Mouse (Mus musculus) inflammation-experienced regulatory T-cells, adult 6 months (primary cell): ENCODE measurements around the gene Tmem130. TPM values are rescaled to one million over a fixed set of nuclear protein-coding genes. Genes with fewer than 3 reads are reported as not detected.

Source experiments
- ATAC-seq: one replicate; pipeline ENCODE4 v1.8.0; 2017
- polyA plus RNA-seq, 3 experiments: library from polyadenylated mRNA; unstranded; fragments of 100-300 nt; shearing (Covaris generic); gene quantifications; one replicate each; pipeline ENCODE4 v1.2.1; 2017

Tmem130 gene
- polyA plus RNA-seq, 3 experiments from 2014 or later, result not detected

- no peak for ATAC-seq
These were observed 32.4 kb downstream of the Tmem130 start for GRCm38 (mm10) chr5:144729216-144729615.

GRCm38 (mm10) chr5:144728237-144728636, 33.4 kb downstream of the Tmem130 start:
- no peak for ATAC-seq

- ATAC-seq, result no peak
These were observed 34.5 kb downstream of the Tmem130 start for GRCm38 (mm10) chr5:144727119-144727518.

- no peak for ATAC-seq
These were observed 36.1 kb downstream of the Tmem130 start for GRCm38 (mm10) chr5:144725554-144725953.

GRCm38 (mm10) chr5:144724926-144725325, 36.7 kb downstream of the Tmem130 start:
- ATAC-seq, result no peak

GRCm38 (mm10) chr5:144720281-144720680, 41.3 kb downstream of the Tmem130 start:
- ATAC-seq, result no peak

- ATAC-seq, result no peak
These were observed 41.8 kb downstream of the Tmem130 start for GRCm38 (mm10) chr5:144719781-144720180.

- ATAC-seq, result no peak
These were observed 44.4 kb downstream of the Tmem130 start for GRCm38 (mm10) chr5:144717186-144717585.

GRCm38 (mm10) chr5:144713371-144713770, 48.2 kb downstream of the Tmem130 start:
- ATAC-seq, result no peak

GRCm38 (mm10) chr5:144707603-144708002, 54.0 kb downstream of the Tmem130 start:
- no peak for ATAC-seq

- ATAC-seq, result no peak
These were observed 57.9 kb downstream of the Tmem130 start for GRCm38 (mm10) chr5:144703464-144704368.

GRCm38 (mm10) chr5:144695289-144696060, 66.1 kb downstream of the Tmem130 start:
- no peak for ATAC-seq

GRCm38 (mm10) chr5:144694161-144694560, 67.5 kb downstream of the Tmem130 start:
- no peak for ATAC-seq

GRCm38 (mm10) chr5:144691421-144691820, 70.2 kb downstream of the Tmem130 start:
- no peak for ATAC-seq

GRCm38 (mm10) chr5:144688371-144688770, 73.2 kb downstream of the Tmem130 start:
- no peak for ATAC-seq

Other genes starting within 250 kb of the Tmem130 start
- gene Nptx2, start 215.9 kb downstream of the Tmem130 start, polyA plus RNA-seq, result not detected
- gene Trrap, start 5.9 kb upstream of the Tmem130 start, polyA plus RNA-seq, result 10 to 100 TPM; 49.5 to 91.7 (median 64.1) TPM
- 1 to 10 TPM; 2.7 to 6.8 (median 5.4) TPM for gene Smurf1, start 204.0 kb upstream of the Tmem130 start, polyA plus RNA-seq